Mouse (Mus musculus) liver, embryonic 15.5 days (tissue): ENCODE data around the gene Afm. TPM values are rescaled to one million over a fixed set of nuclear protein-coding genes. Genes with fewer than 3 reads are reported as not detected.

ENCODE experiments used
- polyA plus RNA-seq: library from polyadenylated mRNA; unstranded; fragments of >200 nt; fragmentation: Nextera tagmentation; extraction: Ambion mirVana; gene quantifications from 2 replicates; pipeline ENCODE4 v1.2.1, GENCODE M21; 2015

Gene Afm
- polyA plus RNA-seq, 1 experiment from 2014 or later, result 22.4 TPM

Other genes starting within 250 kb of the Afm start
- gene Ankrd17, start 152.4 kb upstream of the Afm start, polyA plus RNA-seq, result 7.8 and 8.8 TPM in 2 replicates
- gene Gm9958, start 151.7 kb upstream of the Afm start, polyA plus RNA-seq, result 1.8 and 2.4 TPM in 2 replicates
- 4,949 and 6,319 TPM in 2 replicates for gene Alb, start 58.0 kb upstream of the Afm start, polyA plus RNA-seq
- gene Afp, start 28.2 kb upstream of the Afm start, polyA plus RNA-seq, result 11,398 and 12,524 TPM in 2 replicates
- gene 5830473C10Rik, start 42.2 kb downstream of the Afm start, polyA plus RNA-seq, result 1.0 and 1.5 TPM in 2 replicates
- gene Rassf6, start 121.7 kb downstream of the Afm start, polyA plus RNA-seq, result 4.8 and 5.5 TPM in 2 replicates
- gene Cxcl5, start 240.4 kb downstream of the Afm start, polyA plus RNA-seq, result 0.40 and 0.69 TPM in 2 replicates
- gene Ppbp, start 249.6 kb downstream of the Afm start, polyA plus RNA-seq, result 141 and 147 TPM in 2 replicates